Mouse (Mus musculus): ENCODE results near the gene Dnajb5. TPM values are rescaled to one million over a fixed set of nuclear protein-coding genes. Genes with fewer than 3 reads are reported as not detected.

The Dnajb5 gene
- polyA plus RNA-seq, 1 experiment, result 12.2 TPM

GRCm38 (mm10) chr4:42913391-42913790 lies 36.2 kb upstream of the Dnajb5 start:
- Histone ChIP-seq H3K27ac (ENCODE audit: insufficient read depth, low read length) (no peak overlapping the region), H3K27me3 (ENCODE audit: control insufficient read depth, insufficient read depth, low read length) (peaks cover 6% of the 10 kb centered on the region), H3K4me3 (ENCODE audit: extremely low read depth, insufficient read depth, insufficient read length) (no peak overlapping the region), H3K4me1 (ENCODE audit: control insufficient read depth, insufficient read depth, insufficient read length) (no peaks in the 10 kb centered on the region), H3K36me3 (ENCODE audit: control insufficient read depth, insufficient read depth, low read length) (no peaks in the 10 kb centered on the region)
- DNase-seq (ENCODE audit: low read depth in 1 of 2, low spot score in 2 of 2), result no peak
- 54% methylated on average over 10 of the region's 10 CpGs for WGBS
- TF ChIP-seq CTCF (IDR thresholded peaks at IDR 0.05; ENCODE audit: extremely low read depth, insufficient read depth, insufficient read length, insufficient replicate concordance) (no peak), POLR2A (IDR thresholded peaks at IDR 0.05; ENCODE audit: low read depth, low read length) (no peak)

DNA sequence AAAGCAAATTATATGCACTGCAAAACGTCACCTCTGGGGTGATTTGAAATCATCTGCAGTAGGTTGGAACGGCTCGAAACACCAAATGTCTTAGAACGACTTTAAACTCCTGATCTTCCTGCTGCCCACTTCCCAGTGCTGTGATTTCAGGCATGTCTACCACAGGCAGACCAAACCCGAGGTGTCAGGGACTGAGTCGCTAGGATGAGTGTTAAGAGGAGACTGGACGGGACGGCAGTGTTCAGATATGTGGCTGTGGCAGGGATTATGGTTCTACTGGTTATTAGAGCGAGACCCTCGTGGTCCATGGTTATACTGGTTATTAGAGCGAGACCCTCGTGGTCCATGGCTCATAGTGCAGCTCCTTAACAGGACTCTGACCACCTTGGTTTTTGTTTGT lies 34.3 kb upstream of the Dnajb5 start:
- no peaks in the 10 kb centered on the region for H3K4me1 ChIP-seq (ENCODE audit: control insufficient read depth, insufficient read depth, insufficient read length)
- no peak overlapping the region for H3K27ac ChIP-seq (ENCODE audit: insufficient read depth, low read length)
- H3K27me3 ChIP-seq (ENCODE audit: control insufficient read depth, insufficient read depth, low read length), result peaks cover 6% of the 10 kb centered on the region
- no peak for DNase-seq (ENCODE audit: low read depth in 1 of 2, low spot score in 2 of 2)
- 81% methylated on average over 12 of the region's 12 CpGs for WGBS
- H3K36me3 ChIP-seq (ENCODE audit: control insufficient read depth, insufficient read depth, low read length), result no peaks in the 10 kb centered on the region
- H3K4me3 ChIP-seq (ENCODE audit: extremely low read depth, insufficient read depth, insufficient read length), result no peak overlapping the region
- TF ChIP-seq POLR2A (IDR thresholded peaks at IDR 0.05; ENCODE audit: low read depth, low read length) (no peak), CTCF (IDR thresholded peaks at IDR 0.05; ENCODE audit: extremely low read depth, insufficient read depth, insufficient read length, insufficient replicate concordance) (no peak)

DNA sequence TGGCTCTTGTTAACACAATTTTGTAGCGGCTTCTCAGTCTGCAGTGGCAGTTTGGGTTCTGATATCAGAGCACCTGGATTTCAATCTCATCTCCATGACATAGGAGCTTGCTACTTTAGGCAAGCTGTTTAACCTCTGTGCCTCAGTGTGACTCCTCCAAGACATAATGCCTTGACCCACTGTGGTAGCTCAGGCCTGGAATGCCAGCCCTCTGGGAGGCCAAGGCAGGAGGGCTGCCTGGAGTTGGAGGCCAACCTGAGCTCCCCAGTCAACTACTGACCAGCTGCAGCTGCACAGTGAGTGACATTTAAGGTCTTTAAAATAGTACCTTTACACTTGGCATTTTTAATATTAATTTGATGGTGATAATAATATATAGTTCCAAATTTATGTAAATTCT lies 33.6 kb upstream of the Dnajb5 start:
- H3K4me3 ChIP-seq (ENCODE audit: extremely low read depth, insufficient read depth, insufficient read length), result no peak overlapping the region
- no peaks in the 10 kb centered on the region for H3K36me3 ChIP-seq (ENCODE audit: control insufficient read depth, insufficient read depth, low read length)
- TF ChIP-seq POLR2A (IDR thresholded peaks at IDR 0.05; ENCODE audit: low read depth, low read length) (no peak), CTCF (IDR thresholded peaks at IDR 0.05; ENCODE audit: extremely low read depth, insufficient read depth, insufficient read length, insufficient replicate concordance) (no peak)
- WGBS, result 95% methylated on average over 1 of the region's 1 CpGs
- H3K27me3 ChIP-seq (ENCODE audit: control insufficient read depth, insufficient read depth, low read length), result peaks cover 6% of the 10 kb centered on the region
- H3K27ac ChIP-seq (ENCODE audit: insufficient read depth, low read length), result no peak overlapping the region
- H3K4me1 ChIP-seq (ENCODE audit: control insufficient read depth, insufficient read depth, insufficient read length), result no peaks in the 10 kb centered on the region
- DNase-seq (ENCODE audit: low read depth in 1 of 2, low spot score in 2 of 2), result no peak

DNA sequence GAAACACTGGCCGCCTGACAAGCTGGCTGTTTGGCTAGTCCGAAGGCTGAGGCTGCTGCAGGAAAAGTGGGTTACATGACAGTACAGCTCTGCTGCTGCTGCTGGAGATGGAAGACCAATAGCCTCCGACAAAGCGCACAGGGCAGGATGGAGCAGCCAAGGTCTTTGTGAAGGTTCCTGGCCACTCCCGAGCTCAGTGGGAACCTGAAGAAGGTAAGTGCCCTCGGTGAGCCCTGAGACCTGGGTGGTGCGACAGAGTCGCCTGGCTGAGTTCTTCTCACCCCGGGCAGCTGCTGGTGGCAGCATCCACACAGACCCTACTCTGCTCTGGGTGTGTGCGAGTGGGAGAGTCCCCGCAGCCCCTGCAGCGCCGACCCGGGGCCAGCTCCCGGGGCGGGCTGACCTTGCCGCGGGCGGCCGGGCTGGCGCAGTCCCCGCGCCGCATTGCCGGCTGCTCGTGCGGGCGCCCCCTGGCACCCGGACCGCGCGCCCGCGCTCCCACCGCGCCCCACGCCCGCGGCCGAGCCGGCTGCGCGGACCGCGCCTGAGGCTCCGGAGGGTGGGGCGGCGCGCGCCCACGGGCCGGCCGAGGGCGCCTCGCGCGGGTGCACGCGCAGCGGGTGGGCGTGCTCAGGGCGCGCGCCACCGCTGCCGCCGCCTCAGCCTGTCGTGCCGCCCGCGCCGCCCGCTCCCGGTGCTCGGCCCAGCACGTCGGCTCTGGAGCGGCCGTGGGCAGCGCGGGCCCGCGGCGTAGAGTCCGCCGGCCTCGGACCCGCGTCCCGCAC lies 32.8 kb upstream of the Dnajb5 start, which contains the start of gene Phf24:
Phf24 (plus strand) TSS at position 44 of the 785 bp plus-strand sequence.
- no peak for DNase-seq (ENCODE audit: low read depth in 1 of 2, low spot score in 2 of 2)
- Histone ChIP-seq H3K27ac (ENCODE audit: insufficient read depth, low read length) (no peak within 1 kb of the TSS), H3K4me1 (ENCODE audit: control insufficient read depth, insufficient read depth, insufficient read length) (no peaks in the 10 kb centered on the region), H3K4me3 (ENCODE audit: extremely low read depth, insufficient read depth, insufficient read length) (no peak within 1 kb of the TSS), H3K27me3 (ENCODE audit: control insufficient read depth, insufficient read depth, low read length) (peaks cover 6% of the 10 kb centered on the region), H3K36me3 (ENCODE audit: control insufficient read depth, insufficient read depth, low read length) (no peaks in the 10 kb centered on the region)
- WGBS, result 9% methylated on average over 88 of the region's 90 CpGs
- TF ChIP-seq POLR2A (IDR thresholded peaks at IDR 0.05; ENCODE audit: low read depth, low read length), result no peak
- no peak for TF ChIP-seq CTCF (IDR thresholded peaks at IDR 0.05; ENCODE audit: extremely low read depth, insufficient read depth, insufficient read length, insufficient replicate concordance)

DNA sequence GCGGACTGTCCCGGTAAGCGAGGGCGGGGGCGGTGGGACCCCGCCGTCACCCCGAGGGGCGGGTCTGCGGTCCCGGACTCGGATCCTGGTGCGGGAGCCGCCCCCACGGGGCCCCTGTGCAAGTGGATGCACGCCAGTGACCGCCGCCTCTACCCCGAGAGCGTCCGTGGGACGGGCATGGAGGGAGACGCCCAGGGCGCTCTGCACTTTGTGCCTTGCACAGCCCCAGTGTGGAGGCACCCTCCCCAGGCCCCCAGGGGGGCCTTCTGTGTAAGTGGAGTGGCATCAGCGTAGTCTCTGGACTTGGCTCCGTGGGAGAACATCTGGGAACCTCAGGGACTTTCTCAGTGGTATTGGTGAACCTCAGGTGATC lies 32.2 kb upstream of the Dnajb5 start:
- H3K36me3 ChIP-seq (ENCODE audit: control insufficient read depth, insufficient read depth, low read length), result no peaks in the 10 kb centered on the region
- DNase-seq (ENCODE audit: low read depth in 1 of 2, low spot score in 2 of 2), result no peak

GRCm38 (mm10) chr4:42920726-42921125 lies 28.9 kb upstream of the Dnajb5 start:
- H3K4me3 ChIP-seq (ENCODE audit: extremely low read depth, insufficient read depth, insufficient read length), result no peak overlapping the region
- no peak for DNase-seq (ENCODE audit: low read depth in 1 of 2, low spot score in 2 of 2)
- TF ChIP-seq CTCF (IDR thresholded peaks at IDR 0.05; ENCODE audit: extremely low read depth, insufficient read depth, insufficient read length, insufficient replicate concordance) (no peak), POLR2A (IDR thresholded peaks at IDR 0.05; ENCODE audit: low read depth, low read length) (no peak)
- WGBS, result 72% methylated on average over 9 of the region's 9 CpGs
- no peak overlapping the region for H3K27ac ChIP-seq (ENCODE audit: insufficient read depth, low read length)
- no peaks in the 10 kb centered on the region for H3K36me3 ChIP-seq (ENCODE audit: control insufficient read depth, insufficient read depth, low read length)
- H3K27me3 ChIP-seq (ENCODE audit: control insufficient read depth, insufficient read depth, low read length), result peaks cover 6% of the 10 kb centered on the region
- H3K4me1 ChIP-seq (ENCODE audit: control insufficient read depth, insufficient read depth, insufficient read length), result no peaks in the 10 kb centered on the region

More for the DNA sequence above, 32.2 kb upstream of the Dnajb5 start:
- TF ChIP-seq POLR2A (IDR thresholded peaks at IDR 0.05; ENCODE audit: low read depth, low read length), result no peak
- no peak for TF ChIP-seq CTCF (IDR thresholded peaks at IDR 0.05; ENCODE audit: extremely low read depth, insufficient read depth, insufficient read length, insufficient replicate concordance)
- Histone ChIP-seq H3K27ac (ENCODE audit: insufficient read depth, low read length) (no peak overlapping the region), H3K4me3 (ENCODE audit: extremely low read depth, insufficient read depth, insufficient read length) (no peak overlapping the region), H3K4me1 (ENCODE audit: control insufficient read depth, insufficient read depth, insufficient read length) (no peaks in the 10 kb centered on the region), H3K27me3 (ENCODE audit: control insufficient read depth, insufficient read depth, low read length) (peaks cover 6% of the 10 kb centered on the region)
- 3% methylated on average over 26 of the region's 26 CpGs for WGBS

GRCm38 (mm10) chr4:42921536-42921935 lies 28.1 kb upstream of the Dnajb5 start:
- Histone ChIP-seq H3K36me3 (ENCODE audit: control insufficient read depth, insufficient read depth, low read length) (no peaks in the 10 kb centered on the region), H3K4me3 (ENCODE audit: extremely low read depth, insufficient read depth, insufficient read length) (no peak overlapping the region), H3K4me1 (ENCODE audit: control insufficient read depth, insufficient read depth, insufficient read length) (no peaks in the 10 kb centered on the region), H3K27me3 (ENCODE audit: control insufficient read depth, insufficient read depth, low read length) (peaks cover 6% of the 10 kb centered on the region), H3K27ac (ENCODE audit: insufficient read depth, low read length) (no peak overlapping the region)
- TF ChIP-seq POLR2A (IDR thresholded peaks at IDR 0.05; ENCODE audit: low read depth, low read length) (no peak), CTCF (IDR thresholded peaks at IDR 0.05; ENCODE audit: extremely low read depth, insufficient read depth, insufficient read length, insufficient replicate concordance) (no peak)
- 90% methylated on average over 2 of the region's 2 CpGs for WGBS
- DNase-seq (ENCODE audit: low read depth in 1 of 2, low spot score in 2 of 2), result no peak

All from spleen, adult 2 months (tissue).